Mouse (Mus musculus): ENCODE data around the gene Kansl3. TPM values are rescaled to one million over a fixed set of nuclear protein-coding genes. Genes with fewer than 3 reads are reported as not detected.

Gene Kansl3
- total RNA-seq, 2 experiments from 2014 or later = 105 to 113 TPM

Small RNA genes within 50 kb of the gene (microRNA-seq; reads per million reads assigned to microRNA genes)
- gene Mir6898 = not detected

Other genes starting within 250 kb of the Kansl3 start
- 10 to 100 TPM; 47.5 to 53.3 TPM for gene Uggt1, start 124.5 kb downstream of the Kansl3 start, total RNA-seq (2021)
- 1 to 10 TPM; 6.1 to 6.8 TPM for gene Neurl3, start 94.5 kb downstream of the Kansl3 start, total RNA-seq (2021)
- gene Arid5a, start 61.4 kb downstream of the Kansl3 start, total RNA-seq (2021) = 1 to 10 TPM; 4.2 to 6.9 TPM
- gene Fer1l5, start 3.1 kb upstream of the Kansl3 start, total RNA-seq (2021) = under 1 TPM; 0.16 to 0.20 TPM
- 10 to 100 TPM; 36.4 to 52.2 TPM for gene Lman2l, start 76.1 kb upstream of the Kansl3 start, total RNA-seq (2021)
- 1 to 10 TPM; 3.9 to 4.9 TPM for gene Cnnm4, start 102.4 kb upstream of the Kansl3 start, total RNA-seq (2021)
- 10 to 100 TPM; 21.5 to 34.2 TPM for gene Cnnm3, start 142.7 kb upstream of the Kansl3 start, total RNA-seq (2021)
- 1 to 10 TPM; 6.4 to 8.1 TPM for gene Ankrd23, start 167.7 kb upstream of the Kansl3 start, total RNA-seq (2021)
- under 1 TPM in 1 of 2 experiments, not detected in 1; 0.49 TPM for gene Gm42417, start 170.2 kb upstream of the Kansl3 start, total RNA-seq (2021)
- 10 to 100 TPM; 11.3 to 12.6 TPM for gene Ankrd39, start 178.3 kb upstream of the Kansl3 start, total RNA-seq (2021)
- gene Sema4c, start 189.2 kb upstream of the Kansl3 start, total RNA-seq (2021) = 10 to 100 TPM; 18.6 to 19.5 TPM

All from adrenal gland, postnatal 36 days (tissue).